Mouse (Mus musculus) kidney, postnatal 14 days (tissue): ENCODE measurements around the gene Zfp689.

ENCODE experiments used
- DNase-seq: peaks from one replicate; pipeline ENCODE4 v3.0.0; 2022; ENCODE audit warnings: mixed read lengths

Zfp689 gene

DNA sequence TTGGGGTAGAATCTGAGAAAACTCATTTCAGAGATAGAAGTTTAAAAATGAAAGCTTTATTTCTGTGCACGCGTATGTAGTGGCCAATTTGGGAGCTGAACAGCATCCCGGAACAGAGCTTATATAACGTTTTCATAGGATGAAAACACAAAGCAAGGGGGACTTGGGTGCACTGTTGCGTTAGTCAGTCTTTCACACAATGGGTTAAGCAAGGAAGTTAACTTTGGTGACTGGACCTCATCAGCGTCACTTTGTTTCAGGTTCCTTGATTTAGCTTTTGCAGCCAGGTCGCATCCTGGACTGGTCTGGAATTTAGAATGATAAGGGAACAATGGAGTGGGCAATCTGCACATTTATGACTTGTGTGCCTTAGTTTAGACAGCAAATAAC is 55.0 kb downstream of the Zfp689 start:
- no peak for DNase-seq

- DNase-seq: peak; percentile 99
Observed at GRCm38 (mm10) chr7:127393157-127393943, 55.6 kb downstream of the Zfp689 start, which contains the start of gene E430018J23Rik. TSS of gene E430018J23Rik (minus strand) at chr7:127393629.

DNA sequence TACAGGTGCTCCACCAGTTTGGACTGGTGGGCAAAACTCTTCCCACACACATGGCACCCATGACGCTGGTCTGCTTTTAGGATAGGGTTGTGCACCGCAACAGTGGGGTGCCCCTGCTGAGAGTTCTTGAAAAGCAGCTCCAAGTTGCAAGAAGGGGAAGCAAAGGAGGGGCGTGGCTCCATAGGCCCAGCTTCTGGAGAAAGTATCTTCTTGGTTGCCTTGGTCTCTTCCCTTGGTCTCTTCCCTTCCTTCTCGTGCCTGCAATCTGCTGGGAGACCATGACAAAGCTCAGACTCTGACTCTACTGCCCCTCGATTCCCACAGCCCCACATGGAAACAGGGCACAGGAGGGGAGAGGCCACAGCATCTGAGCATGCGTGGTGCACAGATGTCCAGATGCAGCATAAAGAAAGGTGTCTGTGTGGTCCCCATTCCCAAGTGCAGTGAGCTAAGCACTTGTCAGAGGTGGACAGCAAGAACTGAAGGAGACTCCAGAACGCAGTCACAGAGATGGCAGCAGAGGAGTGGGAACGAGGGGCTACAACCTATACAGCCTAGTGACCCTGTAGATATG is 56.6 kb downstream of the Zfp689 start:
- no peak for DNase-seq
